Mouse (Mus musculus): ENCODE measurements at regions not wholly inside any gene's neighbourhood (a gene's known extent, or its start where the extent isn't known, plus 50 kb on each side); places are given as distances from the start of the nearest gene placed in this dataset.

DNA sequence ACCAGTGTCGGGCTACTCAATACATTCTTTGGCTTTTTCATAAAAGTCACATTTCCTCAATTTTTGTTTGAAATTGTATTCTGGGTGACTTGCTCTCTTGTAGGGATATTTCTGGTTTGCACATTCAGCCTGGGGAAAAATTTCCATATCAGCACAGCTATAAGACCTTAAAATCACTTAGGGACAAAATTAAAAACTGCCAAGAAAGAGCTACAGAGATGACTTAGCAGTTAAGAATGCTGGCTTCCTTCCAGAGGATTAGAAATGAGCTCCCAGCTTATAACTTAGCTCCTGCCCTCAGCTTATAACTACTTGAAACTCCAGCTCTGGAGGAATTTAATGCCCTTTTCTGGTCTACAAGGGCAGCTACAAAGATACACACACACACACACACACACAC, 62.6 kb upstream of the Pgr start:
- Histone ChIP-seq H3K4me1 (ENCODE audit: control insufficient read depth in 2 of 2, insufficient read depth in 2 of 2, low read length in 2 of 2, poor library complexity in 1 of 2) (no peaks in the 10 kb centered on the region), H3K36me3 (ENCODE audit: control insufficient read depth, insufficient read depth, low read length, poor library complexity, severe bottlenecking) (no peaks in the 10 kb centered on the region), H3K9ac (ENCODE audit: insufficient read depth, low read depth, low read length, poor library complexity, severe bottlenecking) (no peak overlapping the region), H3K27ac (ENCODE audit: insufficient read depth, low read depth, low read length, poor library complexity, severe bottlenecking) (no peak overlapping the region), H3K4me3 (ENCODE audit: insufficient read depth in 1 of 2, low read depth in 1 of 2, low read length in 2 of 2, poor library complexity in 1 of 2, severe bottlenecking in 1 of 2) (no peak overlapping the region), H3K9me3 (ENCODE audit: control insufficient read depth, insufficient read depth, low read depth, low read length) (no peaks in the 10 kb centered on the region)
- DNase-seq (ENCODE audit: low read depth, low spot score): no peak
- no peak for TF ChIP-seq ZC3H11A (IDR thresholded peaks at IDR 0.05; ENCODE audit: borderline replicate concordance, low read depth, low read length)
- no peak for TF ChIP-seq MAFK (IDR thresholded peaks at IDR 0.05; ENCODE audit: insufficient read depth, low read depth, low read length)
- TF ChIP-seq ZNF384 (IDR thresholded peaks at IDR 0.05; ENCODE audit: low read depth, low read length): no peak
- no peak for TF ChIP-seq CHD2 (IDR thresholded peaks at IDR 0.05; ENCODE audit: low read depth, low read length)
- no peak for TF ChIP-seq HCFC1 (IDR thresholded peaks at IDR 0.05; ENCODE audit: borderline replicate concordance, insufficient read depth, low read length)
- in situ Hi-C loops (cut with MboI; ENCODE audit: low sequenced_read_pairs in 2 of 2, unreplicated experiment in 2 of 2): no loop called here

GRCm38 (mm10) chr9:8838356-8838755, 61.3 kb upstream of the Pgr start:
- DNase-seq (ENCODE audit: low read depth, low spot score): no peak
- H3K9ac ChIP-seq (ENCODE audit: insufficient read depth, low read depth, low read length, poor library complexity, severe bottlenecking): no peak overlapping the region
- H3K27ac ChIP-seq (ENCODE audit: insufficient read depth, low read depth, low read length, poor library complexity, severe bottlenecking): no peak overlapping the region
- no peaks in the 10 kb centered on the region for H3K4me1 ChIP-seq (ENCODE audit: control insufficient read depth in 2 of 2, insufficient read depth in 2 of 2, low read length in 2 of 2, poor library complexity in 1 of 2)
- H3K9me3 ChIP-seq (ENCODE audit: control insufficient read depth, insufficient read depth, low read depth, low read length): no peaks in the 10 kb centered on the region
- in situ Hi-C loops (cut with MboI; ENCODE audit: low sequenced_read_pairs in 2 of 2, unreplicated experiment in 2 of 2): no loop called here
- no peak overlapping the region for H3K4me3 ChIP-seq (ENCODE audit: insufficient read depth in 1 of 2, low read depth in 1 of 2, low read length in 2 of 2, poor library complexity in 1 of 2, severe bottlenecking in 1 of 2)
- TF ChIP-seq ZNF384 (IDR thresholded peaks at IDR 0.05; ENCODE audit: low read depth, low read length): no peak
- no peak for TF ChIP-seq CHD2 (IDR thresholded peaks at IDR 0.05; ENCODE audit: low read depth, low read length)
- TF ChIP-seq HCFC1 (IDR thresholded peaks at IDR 0.05; ENCODE audit: borderline replicate concordance, insufficient read depth, low read length): no peak
- TF ChIP-seq ZC3H11A (IDR thresholded peaks at IDR 0.05; ENCODE audit: borderline replicate concordance, low read depth, low read length): no peak
- no peak for TF ChIP-seq MAFK (IDR thresholded peaks at IDR 0.05; ENCODE audit: insufficient read depth, low read depth, low read length)
- no peaks in the 10 kb centered on the region for H3K36me3 ChIP-seq (ENCODE audit: control insufficient read depth, insufficient read depth, low read length, poor library complexity, severe bottlenecking)

- no peak overlapping the region for H3K9ac ChIP-seq (ENCODE audit: insufficient read depth, low read depth, low read length, poor library complexity, severe bottlenecking)
- H3K4me3 ChIP-seq (ENCODE audit: insufficient read depth in 1 of 2, low read depth in 1 of 2, low read length in 2 of 2, poor library complexity in 1 of 2, severe bottlenecking in 1 of 2): no peak overlapping the region
- no peaks in the 10 kb centered on the region for H3K9me3 ChIP-seq (ENCODE audit: control insufficient read depth, insufficient read depth, low read depth, low read length)
- TF ChIP-seq CHD2 (IDR thresholded peaks at IDR 0.05; ENCODE audit: low read depth, low read length): no peak
- TF ChIP-seq ZC3H11A (IDR thresholded peaks at IDR 0.05; ENCODE audit: borderline replicate concordance, low read depth, low read length): no peak
- no peak for TF ChIP-seq HCFC1 (IDR thresholded peaks at IDR 0.05; ENCODE audit: borderline replicate concordance, insufficient read depth, low read length)
- TF ChIP-seq ZNF384 (IDR thresholded peaks at IDR 0.05; ENCODE audit: low read depth, low read length): no peak
- no peak for TF ChIP-seq MAFK (IDR thresholded peaks at IDR 0.05; ENCODE audit: insufficient read depth, low read depth, low read length)
- H3K27ac ChIP-seq (ENCODE audit: insufficient read depth, low read depth, low read length, poor library complexity, severe bottlenecking): no peak overlapping the region
- no peaks in the 10 kb centered on the region for H3K36me3 ChIP-seq (ENCODE audit: control insufficient read depth, insufficient read depth, low read length, poor library complexity, severe bottlenecking)
- DNase-seq (ENCODE audit: low read depth, low spot score): no peak
- H3K4me1 ChIP-seq (ENCODE audit: control insufficient read depth in 2 of 2, insufficient read depth in 2 of 2, low read length in 2 of 2, poor library complexity in 1 of 2): no peaks in the 10 kb centered on the region
- in situ Hi-C loops (cut with MboI; ENCODE audit: low sequenced_read_pairs in 2 of 2, unreplicated experiment in 2 of 2): no loop called here
These were observed 60.7 kb upstream of the Pgr start for GRCm38 (mm10) chr9:8838891-8839290.

All from ES-E14 (cell line).